Comparison of ENCODE assay signal across 28 mouse cellular contexts in genomic region chr10:100571707-100572106, GRCm38 (mm10). TPM values are rescaled to one million over a fixed set of nuclear protein-coding genes. Genes with fewer than 3 reads are reported as not detected.
A peak's percentile ranks its signal among the peaks of the same experiment; 100 is the strongest.
DNase-seq lines count a peak whose midpoint lies in the region; ATAC-seq and TF ChIP-seq lines count a peak whose summit lies in the region.
"Had no signal": no experiment of that assay in that cellular context is flagged by ENCODE, and none has a peak within 500 bp of the region (broad histone marks: within the 10 kb centered on the region; RNA-seq: fewer than 3 reads in every experiment).

No protein-coding gene starts in this region.

- no peak overlapping the region for H3K4me3 ChIP-seq in ES-E14 (ENCODE audit: insufficient read depth in 1 of 2, low read depth in 1 of 2, low read length in 2 of 2, poor library complexity in 1 of 2, severe bottlenecking in 1 of 2)
- H3K4me3 ChIP-seq in liver, embryonic 15.5 days (replicated peaks) = no peak overlapping the region
- no peak overlapping the region for H3K4me3 ChIP-seq in hindbrain, embryonic 12.5 days
- H3K4me3 ChIP-seq: embryonic facial prominence, embryonic 10.5 days; forebrain, embryonic 15.5 days; heart, embryonic 10.5 days; limb, embryonic 10.5 days; midbrain, embryonic 13.5 days; neural tube, embryonic 13.5 days had no signal

- H3K27ac ChIP-seq in ES-E14 (ENCODE audit: insufficient read depth, low read depth, low read length, poor library complexity, severe bottlenecking) = no peak overlapping the region
- 0 out of 2 replicates have a peak overlapping the region, but pooled peaks have one; percentile 11 for H3K27ac ChIP-seq in liver, embryonic 15.5 days (replicated peaks)
- no peak overlapping the region for H3K27ac ChIP-seq in hindbrain, embryonic 12.5 days
- H3K27ac ChIP-seq: embryonic facial prominence, embryonic 10.5 days; forebrain, embryonic 15.5 days; heart, embryonic 10.5 days; limb, embryonic 10.5 days; liver, embryonic 14.5 days; midbrain, embryonic 13.5 days; neural tube, embryonic 13.5 days had no signal

- no peaks in the 10 kb centered on the region for H3K4me1 ChIP-seq in ES-E14 (ENCODE audit: control insufficient read depth in 2 of 2, insufficient read depth in 2 of 2, low read length in 2 of 2, poor library complexity in 1 of 2)
- H3K4me1 ChIP-seq in liver, embryonic 15.5 days (replicated peaks) = peaks cover 31% of the 10 kb centered on the region
- no peaks in the 10 kb centered on the region for H3K4me1 ChIP-seq in hindbrain, embryonic 12.5 days
- H3K4me1 ChIP-seq: embryonic facial prominence, embryonic 10.5 days; forebrain, embryonic 15.5 days; heart, embryonic 10.5 days; limb, embryonic 10.5 days; midbrain, embryonic 13.5 days; neural tube, embryonic 13.5 days had no signal

- in situ Hi-C loops in ES-E14 (cut with MboI; ENCODE audit: low sequenced_read_pairs in 2 of 2, unreplicated experiment in 2 of 2) = no loop called here

- ATAC-seq in liver, embryonic 15.5 days (ENCODE audit: insufficient read depth) = no peak
- no peak for ATAC-seq in hindbrain, embryonic 12.5 days (ENCODE audit: low FRiP score)
- ATAC-seq: forebrain, embryonic 15.5 days; inflammation-experienced regulatory T-cells, adult 6 months; lung, postnatal 0 days; midbrain, embryonic 13.5 days had no signal

- no peak overlapping the region for H3K4me2 ChIP-seq in liver, embryonic 15.5 days
- no peak overlapping the region for H3K4me2 ChIP-seq in hindbrain, embryonic 12.5 days (replicated peaks)
- H3K4me2 ChIP-seq: forebrain, embryonic 15.5 days; midbrain, embryonic 13.5 days; neural tube, embryonic 13.5 days had no signal

- no peaks in the 10 kb centered on the region for H3K27me3 ChIP-seq in liver, embryonic 15.5 days
- no peaks in the 10 kb centered on the region for H3K27me3 ChIP-seq in hindbrain, embryonic 12.5 days
- H3K27me3 ChIP-seq: forebrain, embryonic 15.5 days; midbrain, embryonic 13.5 days; neural tube, embryonic 13.5 days had no signal

- no peak overlapping the region for H3K9ac ChIP-seq in ES-E14 (ENCODE audit: insufficient read depth, low read depth, low read length, poor library complexity, severe bottlenecking)
- H3K9ac ChIP-seq in liver, embryonic 15.5 days = no peak overlapping the region
- no peak overlapping the region for H3K9ac ChIP-seq in hindbrain, embryonic 12.5 days
- H3K9ac ChIP-seq: forebrain, embryonic 15.5 days; liver, embryonic 14.5 days; midbrain, embryonic 13.5 days; neural tube, embryonic 13.5 days had no signal

- 44% methylated on average over 3 of the region's 3 CpGs for WGBS in liver, embryonic 15.5 days (ENCODE audit: insufficient replicate concordance)
- 97% methylated on average over 3 of the region's 3 CpGs for WGBS in hindbrain, embryonic 12.5 days

- H3K36me3 ChIP-seq in ES-E14 (ENCODE audit: control insufficient read depth, insufficient read depth, low read length, poor library complexity, severe bottlenecking) = peaks cover 7% of the 10 kb centered on the region
- peaks cover 41% of the 10 kb centered on the region for H3K36me3 ChIP-seq in liver, embryonic 15.5 days (replicated peaks)
- peaks cover 37% of the 10 kb centered on the region for H3K36me3 ChIP-seq in hindbrain, embryonic 12.5 days

- H3K9me3 ChIP-seq in ES-E14 (ENCODE audit: control insufficient read depth, insufficient read depth, low read depth, low read length) = 0 out of 2 replicates have a peak, but pooled peaks cover 1% of the 10 kb centered on the region
- H3K9me3 ChIP-seq in liver, embryonic 15.5 days (replicated peaks) = no peaks in the 10 kb centered on the region
- H3K9me3 ChIP-seq in hindbrain, embryonic 12.5 days (replicated peaks) = no peaks in the 10 kb centered on the region
- H3K9me3 ChIP-seq: embryonic facial prominence, embryonic 10.5 days; forebrain, embryonic 15.5 days; heart, embryonic 10.5 days; limb, embryonic 10.5 days; midbrain, embryonic 13.5 days; neural tube, embryonic 13.5 days had no signal

- DNase-seq in 3T3-L1 (ENCODE audit: low read depth, low spot score) = peak; percentile 48
- DNase-seq in ES-E14 (ENCODE audit: low read depth, low spot score) = no peak
- DNase-seq in c-Kit-positive CD71-positive TER-119-positive erythroid progenitor cells, embryonic 14.5 days (ENCODE audit: low spot score) = peak; percentile 67
- DNase-seq in adrenal gland, postnatal 4 days (ENCODE audit: low spot score in 2 of 2) = no peak
- DNase-seq in left cerebral cortex, adult 18-20 months (ENCODE audit: low spot score in 2 of 2) = no peak
- DNase-seq: cerebellum, adult 11-12 months; cerebellum, postnatal 25 days; kidney, adult 2 months; kidney, postnatal 10 days; right cerebral cortex, postnatal 25 days; thymus, adult 18-20 months had no signal

TF ChIP-seq in ES-E14, 5 proteins besides CTCF, POLR2A, EP300 and RAD21:
- TF ChIP-seq MAFK (IDR thresholded peaks at IDR 0.05; ENCODE audit: insufficient read depth, low read depth, low read length) = 0 out of 2 replicates have a peak, but pooled peaks have one; percentile 11
- no peak for TF ChIP-seq ZC3H11A (IDR thresholded peaks at IDR 0.05; ENCODE audit: borderline replicate concordance, low read depth, low read length)
TF ChIP-seq in ES-E14: peak in this region for 1.

RNA-seq across cellular contexts. Expression of gene 4930430F08Rik, which starts 18.5 kb away (rescaled TPM):
- 20.7 and 21.4 TPM in 2 replicates for total RNA-seq in ES-E14 (2012; rRNA removed)
- 11.4 and 13.1 TPM in 2 replicates for polyA plus RNA-seq in liver, embryonic 15.5 days (2015; fragmentation: Nextera tagmentation; extraction: Ambion mirVana)
- 12.3 and 14.5 TPM in 2 replicates for polyA plus RNA-seq in hindbrain, embryonic 12.5 days (2016; fragmentation: Nextera tagmentation; extraction: Ambion mirVana)
- total RNA-seq in adrenal gland, postnatal 4 days (2021) = 10 to 100 TPM in 1 of 2 experiments, 1 to 10 TPM in 1; 10.0 to 12.4 TPM
- total RNA-seq in left cerebral cortex, adult 18-20 months (2021) = 10 to 100 TPM; 23.3 to 24.0 TPM

RNA-seq across cellular contexts. Expression of gene 1700017N19Rik, which starts 18.6 kb away (rescaled TPM):
- total RNA-seq in ES-E14 (2012; rRNA removed) = not detected in 2 replicates
- not detected in 2 replicates for polyA plus RNA-seq in liver, embryonic 15.5 days (2015; fragmentation: Nextera tagmentation; extraction: Ambion mirVana)
- polyA plus RNA-seq in hindbrain, embryonic 12.5 days (2016; fragmentation: Nextera tagmentation; extraction: Ambion mirVana) = not detected in 2 replicates
- total RNA-seq in adrenal gland, postnatal 4 days (2021) = not detected
- total RNA-seq in left cerebral cortex, adult 18-20 months (2021) = not detected
- total RNA-seq: gastrocnemius, postnatal 4 days; layer of hippocampus, adult 18-20 months had no signal
- polyA plus RNA-seq: embryonic facial prominence, embryonic 10.5 days; forebrain, embryonic 15.5 days; heart, embryonic 10.5 days; heart, postnatal 0 days; hindbrain, embryonic 11.5 days; inflammation-experienced regulatory T-cells, adult 6 months; kidney, adult 2 months; limb, embryonic 10.5 days; liver, embryonic 14.5 days; lung, postnatal 0 days; spleen, adult 2 months; stomach, embryonic 14.5 days had no signal

Comparison
In these comparisons a context has a peak if more than half of its experiments do, and no peak if none do; other contexts are left out.
1. DNase-seq: peak in 3T3-L1 (single experiment) and c-Kit-positive CD71-positive TER-119-positive erythroid progenitor cells, embryonic 14.5 days (single experiment); none in ES-E14 (single experiment), adrenal gland, postnatal 4 days (0 of 2) and left cerebral cortex, adult 18-20 months (0 of 2).